Mouse (Mus musculus): ENCODE results near the gene Krt80.

Krt80 gene

GRCm38 (mm10) chr15:101317814-101318500 is 52.0 kb downstream of the Krt80 start:
- DNase-seq (ENCODE audit: low spot score in 2 of 2) = no peak

- no peak for DNase-seq (ENCODE audit: low spot score in 2 of 2)
Measured at GRCm38 (mm10) chr15:101316913-101317813, 52.8 kb downstream of the Krt80 start.

GRCm38 (mm10) chr15:101316279-101316912 is 53.6 kb downstream of the Krt80 start:
- no peak for DNase-seq (ENCODE audit: low spot score in 2 of 2)

DNA sequence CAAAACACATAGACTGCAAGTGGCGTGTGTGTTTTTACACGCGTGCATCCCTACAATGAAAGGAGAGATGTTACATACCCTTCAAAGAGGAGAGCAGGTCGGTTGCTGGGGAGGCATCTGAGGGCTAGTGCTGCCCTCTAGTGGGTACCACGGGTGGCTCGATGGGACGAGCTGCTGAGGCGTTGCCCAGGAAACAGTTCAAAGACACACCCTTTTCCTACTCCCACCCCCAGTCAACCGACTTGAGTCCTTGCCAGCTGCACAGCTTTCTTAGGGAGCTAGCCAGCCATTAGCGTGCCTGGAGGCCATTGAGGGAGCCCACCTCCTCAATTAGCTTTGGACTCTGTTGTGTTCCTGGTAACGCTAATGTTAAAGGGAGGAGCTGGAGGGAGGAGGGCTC is 54.1 kb downstream of the Krt80 start:
- peak; percentile 82 to 90 for DNase-seq (ENCODE audit: low spot score in 2 of 2)

DNA sequence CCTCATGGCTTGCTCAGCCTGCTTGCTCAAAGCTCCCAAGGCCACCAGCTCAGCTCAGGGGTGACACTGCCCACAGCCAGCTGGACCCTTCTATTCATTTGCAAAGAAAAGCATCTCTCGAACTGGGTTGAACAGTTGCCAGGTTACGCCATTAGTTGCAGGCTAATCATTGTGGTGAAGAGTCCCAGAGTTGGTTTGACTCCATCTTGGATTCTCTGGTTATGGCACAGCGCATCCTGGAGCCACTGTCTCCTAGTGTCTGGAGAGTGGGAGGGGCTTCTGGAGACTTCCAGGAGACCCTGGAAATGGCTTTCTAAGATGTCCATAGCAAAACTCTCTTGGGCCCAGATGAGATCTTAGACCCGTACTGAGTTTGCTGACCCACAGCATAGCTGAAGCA is 54.6 kb downstream of the Krt80 start:
- no peak for DNase-seq (ENCODE audit: low spot score in 2 of 2)

- no peak for DNase-seq (ENCODE audit: low spot score in 2 of 2)
Measured at GRCm38 (mm10) chr15:101312006-101312405, 58.0 kb downstream of the Krt80 start.

DNA sequence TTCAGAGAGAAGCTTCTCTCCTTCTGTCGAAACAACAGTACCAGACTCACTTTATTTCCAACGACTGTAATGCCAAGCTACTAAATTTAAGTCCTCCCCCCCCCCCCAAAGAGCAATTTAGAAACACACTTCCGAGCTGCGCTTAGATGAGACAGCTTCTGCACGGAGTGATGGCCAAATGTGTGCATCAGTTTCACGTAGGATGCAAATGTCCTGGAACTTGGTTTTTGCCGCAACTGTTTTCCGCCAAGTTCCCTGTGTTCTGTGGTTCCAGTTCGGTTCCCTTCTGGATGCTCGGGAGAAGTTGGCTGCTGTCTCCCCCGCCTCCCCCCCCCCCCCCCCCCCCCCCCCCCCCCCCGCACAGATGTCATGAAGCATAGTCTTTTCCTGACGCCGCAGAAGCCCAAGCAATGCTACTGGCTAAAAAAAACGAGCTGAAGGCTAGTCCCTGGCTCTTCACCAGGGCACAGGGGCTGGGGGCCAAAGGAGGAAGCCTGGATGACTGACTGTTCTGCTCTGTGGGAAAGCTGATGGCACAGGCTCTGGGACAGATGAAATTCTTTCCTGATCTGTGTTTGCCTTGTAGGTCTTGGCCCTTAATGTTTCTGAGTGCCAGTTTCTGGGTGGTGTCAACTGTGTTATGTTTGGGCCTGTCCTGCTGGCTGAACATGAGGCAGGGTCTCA is 58.7 kb downstream of the Krt80 start:
- DNase-seq (ENCODE audit: low spot score in 2 of 2) = no peak

DNA sequence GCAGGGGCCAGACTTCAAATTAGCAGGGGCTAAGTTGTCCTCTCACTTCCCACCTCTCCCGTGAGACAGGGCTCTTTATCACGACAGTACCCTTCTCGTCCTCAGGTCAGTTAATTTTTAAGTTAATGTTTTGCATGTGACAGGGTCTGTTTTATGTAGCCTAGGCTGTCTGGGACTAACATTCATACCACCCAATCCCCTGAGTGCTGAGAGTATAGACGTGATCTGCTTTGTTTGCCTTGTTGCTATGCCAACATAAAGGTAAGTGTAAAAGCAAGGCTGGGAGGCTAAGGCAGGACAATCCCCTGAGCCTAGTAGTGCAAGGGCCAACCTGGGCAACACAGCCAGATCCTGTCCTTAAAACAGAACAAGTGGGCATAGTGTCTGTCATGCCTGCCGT is 60.5 kb downstream of the Krt80 start:
- DNase-seq (ENCODE audit: low spot score in 2 of 2) = no peak

- no peak for DNase-seq (ENCODE audit: low spot score in 2 of 2)
Measured at GRCm38 (mm10) chr15:101308440-101309348, 61.3 kb downstream of the Krt80 start.

DNA sequence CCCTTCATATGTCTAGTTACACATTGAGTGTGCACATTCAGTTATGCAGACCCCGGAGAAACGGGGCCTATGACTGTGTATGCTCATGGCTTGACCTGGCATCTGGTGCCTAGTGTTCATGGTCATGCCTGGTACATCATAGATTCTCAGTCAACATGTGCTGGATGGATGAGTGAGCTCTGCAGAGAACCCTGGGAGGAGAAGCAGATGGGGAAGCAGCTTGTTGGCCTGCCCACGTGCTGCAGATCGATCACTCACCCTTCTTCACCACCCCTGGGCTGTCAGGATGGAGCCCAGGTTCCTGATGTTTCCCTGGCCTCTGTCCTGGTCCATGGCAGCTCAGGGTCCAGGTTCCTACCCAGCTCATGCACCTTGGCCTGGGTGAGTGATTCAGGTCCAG is 63.5 kb downstream of the Krt80 start:
- no peak for DNase-seq (ENCODE audit: low spot score in 2 of 2)

DNA sequence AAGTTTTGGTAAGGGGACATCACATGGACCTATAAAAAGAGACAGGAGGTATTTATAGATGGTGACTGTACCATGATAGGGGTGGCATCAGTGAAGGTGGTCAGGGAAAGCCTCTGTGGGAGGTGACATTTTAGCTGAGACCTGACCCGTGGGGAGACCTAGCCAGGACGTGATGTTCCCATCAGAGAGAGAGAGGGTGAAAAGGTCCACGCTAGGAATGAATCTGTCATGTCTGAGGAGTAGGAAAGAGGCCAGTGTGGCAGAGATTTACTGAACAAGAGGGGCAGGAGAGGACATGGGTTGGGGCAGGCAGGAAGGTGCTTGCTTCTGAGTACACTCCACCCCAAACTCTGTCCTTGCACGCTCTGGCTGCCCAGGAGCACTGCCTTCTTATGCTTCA is 66.1 kb downstream of the Krt80 start:
- DNase-seq (ENCODE audit: low spot score in 2 of 2) = no peak

DNA sequence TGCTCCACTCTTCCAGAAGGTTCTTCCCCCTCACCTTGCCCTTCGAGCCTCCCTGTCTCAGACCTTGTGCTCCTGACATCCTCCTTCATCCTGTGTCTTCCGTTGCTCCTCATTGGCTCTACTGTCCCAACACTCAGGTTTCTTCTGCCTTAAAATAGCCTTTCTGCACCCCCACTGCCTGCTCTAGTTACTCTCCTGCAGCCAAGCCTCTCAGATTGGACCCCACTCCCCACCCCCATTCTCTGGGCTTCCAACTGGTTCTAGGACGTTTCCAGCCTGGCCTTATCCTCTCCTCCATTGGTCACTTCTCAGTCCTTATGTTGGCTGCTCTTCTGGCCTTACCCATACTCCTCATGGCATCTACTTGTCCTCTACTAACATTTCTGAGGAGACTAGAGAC is 67.8 kb downstream of the Krt80 start:
- no peak for DNase-seq (ENCODE audit: low spot score in 2 of 2)

GRCm38 (mm10) chr15:101300128-101300527 is 69.8 kb downstream of the Krt80 start:
- no peak for DNase-seq (ENCODE audit: low spot score in 2 of 2)

GRCm38 (mm10) chr15:101299480-101299960 is 70.4 kb downstream of the Krt80 start:
- no peak for DNase-seq (ENCODE audit: low spot score in 2 of 2)

GRCm38 (mm10) chr15:101298550-101298949 is 71.4 kb downstream of the Krt80 start:
- DNase-seq (ENCODE audit: low spot score in 2 of 2) = no peak

DNA sequence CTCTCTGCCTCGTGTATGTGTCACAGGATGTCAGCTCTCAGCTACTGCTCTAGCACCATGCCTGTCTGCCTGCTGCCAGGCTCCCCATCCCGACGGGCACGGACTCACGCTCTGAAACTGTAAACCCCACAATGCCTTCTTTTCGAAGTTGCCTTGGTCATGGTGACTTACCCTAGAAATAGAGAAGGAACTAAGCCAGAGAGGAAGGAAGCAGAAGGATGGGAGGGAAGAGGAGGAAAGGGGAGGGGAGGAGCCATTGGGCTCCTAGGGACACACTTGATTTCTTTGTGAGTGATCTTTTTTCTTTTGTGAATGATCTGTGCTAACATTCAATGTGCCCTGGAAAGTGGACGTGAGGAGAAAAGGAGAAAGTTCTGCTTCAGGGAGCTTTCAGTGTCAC is 72.0 kb downstream of the Krt80 start:
- DNase-seq (ENCODE audit: low spot score in 2 of 2) = no peak

Data from thymus, postnatal 10 days (tissue).